Mouse (Mus musculus) olfactory bulb, adult 2 months (tissue): ENCODE data around the gene Plod2.

Source experiments
- CTCF ChIP-seq: fragments of 200-500 bp; IDR thresholded peaks from 2 replicates; pipeline ENCODE4 v1.5.1; 2012; ENCODE audit warnings: low read depth, mild to moderate bottlenecking, low read length, moderate library complexity; ENCODE audit not compliant: insufficient read depth
- POLR2A ChIP-seq: fragments of 200-500 bp; IDR thresholded peaks from 2 replicates; pipeline ENCODE4 v1.6.1; 2012; ENCODE audit warnings: mild to moderate bottlenecking, low read depth, low read length, moderate library complexity; ENCODE audit not compliant: insufficient read depth

DNA sequence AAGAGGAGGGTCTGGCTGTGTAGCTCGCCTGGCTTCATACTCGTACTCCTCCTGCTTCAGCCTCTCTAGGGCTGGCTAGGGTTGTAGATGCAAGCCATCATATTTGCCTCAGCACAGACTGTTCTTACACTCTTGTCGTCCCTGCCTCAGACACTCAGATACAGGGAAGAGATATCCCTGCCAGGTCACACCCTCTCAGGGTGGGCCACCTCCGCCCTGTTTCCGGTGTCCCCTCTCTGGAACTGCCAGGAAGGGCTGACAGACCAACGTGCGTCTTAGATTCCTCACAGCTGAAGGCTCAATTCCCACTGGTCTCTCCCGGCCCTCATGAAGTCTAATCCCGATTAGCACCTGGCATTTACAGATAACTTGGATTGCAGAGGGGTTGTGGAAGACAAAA is 6.6 kb downstream of the Plod2 start:
- TF ChIP-seq POLR2A: no peak
- no peak for TF ChIP-seq CTCF
